Mouse (Mus musculus): ENCODE measurements around the gene Acox2.

GRCm38 (mm10) chr14:8262242-8262641, 3.1 kb upstream of the Acox2 start:
- TF ChIP-seq CTCF (IDR thresholded peaks at IDR 0.05; ENCODE audit: control insufficient read depth, insufficient read depth, insufficient replicate concordance, low read depth, low read length) (no peak), POLR2A (IDR thresholded peaks at IDR 0.05; ENCODE audit: control insufficient read depth, low read depth, low read length) (no peak)

Measured in testis, adult 2 months (tissue).